Mouse (Mus musculus) spleen, adult 18-20 months (tissue): Measurements from ENCODE around the gene Scgb2b18.
"Not testable (repeated sequence)": the region's sequence is repeated elsewhere in the genome, so short reads cannot be mapped to it uniquely, and the experiment has no call there.

Source experiments
- DNase-seq, 2 experiments: peaks; one replicate each; pipeline ENCODE4 v3.0.0; 2022; ENCODE audit warnings: mixed read lengths in 2 of 2

Scgb2b18 gene

DNA sequence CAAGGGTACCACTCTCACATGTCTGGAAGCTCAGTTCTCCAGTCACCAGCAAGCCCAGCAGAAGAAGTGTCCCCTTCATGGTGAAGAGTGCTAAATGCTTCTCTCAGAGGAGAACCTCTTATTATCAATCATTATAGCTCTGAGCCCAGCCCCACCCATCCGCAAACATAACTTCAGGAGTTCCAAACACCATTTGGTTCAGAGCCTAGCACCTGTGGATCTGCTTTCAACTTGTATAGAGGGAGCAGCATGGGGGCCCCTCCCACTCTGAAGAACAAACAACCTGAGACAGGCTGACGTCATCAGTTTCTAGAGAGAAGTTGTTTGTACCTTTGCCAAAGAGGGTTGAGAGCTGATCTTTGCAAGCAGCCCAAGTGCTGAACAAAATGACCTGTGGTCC, at the start of gene Scgb2b18:
TSS of gene Scgb2b18 (minus strand) at position 101 of the 400 bp plus-strand sequence.
- DNase-seq = not testable (repeated sequence)

DNA sequence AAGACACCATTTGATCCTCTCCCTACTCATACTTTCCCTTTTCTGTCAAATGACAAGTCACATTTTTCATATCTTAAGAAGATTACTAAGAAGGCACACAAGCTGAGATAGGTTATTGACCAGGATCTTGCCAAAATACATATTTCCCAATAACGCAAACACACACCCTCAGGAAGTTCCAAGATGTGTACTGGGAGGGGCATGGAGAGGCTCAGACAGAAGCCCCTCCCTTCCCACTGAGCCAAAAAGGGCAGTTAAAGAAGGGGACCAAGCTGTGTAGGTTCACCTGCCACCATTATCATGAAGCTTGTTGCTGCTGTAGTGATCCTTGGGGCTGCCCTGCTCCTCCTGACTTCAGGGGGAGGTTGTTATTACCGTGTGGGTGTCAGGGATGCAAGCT, 11.6 kb upstream of the Scgb2b18 start, which contains the start of gene Scgb1b18:
TSS of gene Scgb1b18 (plus strand) at position 301 of the 400 bp plus-strand sequence.
- DNase-seq = not testable (repeated sequence)
